Mouse (Mus musculus) hindbrain, embryonic 10.5 days (tissue): ENCODE results near the gene Tcta. TPM values are rescaled to one million over a fixed set of nuclear protein-coding genes. Genes with fewer than 3 reads are reported as not detected.

ENCODE experiments used
- DNase-seq: peaks from one replicate; pipeline ENCODE4 v3.0.0-alpha.2; 2017; ENCODE audit warnings: low spot score
- H3K27ac ChIP-seq: fragments of 300-500 bp; sonication (generic); 2 replicates; pipeline ENCODE4 v1.5.1; 2016; ENCODE audit warnings: mild to moderate bottlenecking, moderate library complexity
- H3K27me3 ChIP-seq: fragments of 300-500 bp; sonication (generic); 2 replicates; pipeline ENCODE4 v1.6.1; 2016; ENCODE audit warnings: mild to moderate bottlenecking; ENCODE audit not compliant: poor library complexity, insufficient read depth, severe bottlenecking
- H3K36me3 ChIP-seq: fragments of 300-500 bp; sonication (generic); 2 replicates; pipeline ENCODE4 v1.6.1; 2016; ENCODE audit warnings: mild to moderate bottlenecking, moderate library complexity
- H3K4me1 ChIP-seq: fragments of 300-500 bp; sonication (generic); replicated peaks from 2 replicates; pipeline ENCODE4 v1.6.1; 2016; ENCODE audit warnings: mild to moderate bottlenecking
- H3K4me3 ChIP-seq: fragments of 300-500 bp; sonication (generic); 2 replicates; pipeline ENCODE4 v1.5.1; 2016; ENCODE audit warnings: mild to moderate bottlenecking, moderate library complexity
- H3K9me3 ChIP-seq: fragments of 300-500 bp; sonication (generic); 2 replicates; pipeline ENCODE4 v1.6.1; 2016; ENCODE audit warnings: mild to moderate bottlenecking, moderate library complexity
- WGBS: fragments of 180-500 bp; shearing (Covaris S2); methylation state at CpG from one replicate; pipeline ENCODE4 v1.1.7; 2016; 5-methylcytosine and 5-hydroxymethylcytosine counted together
- polyA plus RNA-seq: library from polyadenylated mRNA; unstranded; fragments of >200 nt; fragmentation: Nextera tagmentation; extraction: Ambion mirVana; gene quantifications from 2 replicates; pipeline ENCODE4 v1.2.1, GENCODE M21; 2016

The Tcta gene
- polyA plus RNA-seq, 1 experiment from 2014 or later, result 32.7 TPM

DNA sequence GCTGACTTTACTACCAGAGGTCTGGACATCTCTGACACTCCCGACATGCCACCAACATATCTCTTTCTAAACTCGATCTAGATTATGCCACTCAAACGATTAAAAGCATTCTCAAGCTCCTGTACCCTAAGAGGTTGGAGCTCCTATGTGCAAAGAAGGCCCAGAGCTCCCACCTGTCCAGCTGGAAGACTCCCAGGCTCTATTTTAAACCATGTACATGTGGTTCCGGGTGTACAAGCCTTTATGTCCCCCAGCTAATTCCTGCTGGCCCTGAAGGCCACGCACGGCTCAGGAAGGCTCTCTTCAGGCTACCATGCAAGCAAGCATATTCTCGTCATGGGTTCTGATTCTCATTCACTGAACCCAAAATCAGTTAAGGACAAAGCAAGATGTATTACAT, 44.1 kb downstream of the Tcta start:
- 80% methylated on average over 7 of the region's 7 CpGs for WGBS
- H3K27ac ChIP-seq, result no peak overlapping the region
- peak overlapping the region; percentile 90 for H3K4me3 ChIP-seq
- no peaks in the 10 kb centered on the region for H3K27me3 ChIP-seq
- no peak for DNase-seq
- H3K4me1 ChIP-seq, result peaks cover 38% of the 10 kb centered on the region
- peaks cover 14% of the 10 kb centered on the region for H3K36me3 ChIP-seq
- H3K9me3 ChIP-seq, result no peaks in the 10 kb centered on the region

DNA sequence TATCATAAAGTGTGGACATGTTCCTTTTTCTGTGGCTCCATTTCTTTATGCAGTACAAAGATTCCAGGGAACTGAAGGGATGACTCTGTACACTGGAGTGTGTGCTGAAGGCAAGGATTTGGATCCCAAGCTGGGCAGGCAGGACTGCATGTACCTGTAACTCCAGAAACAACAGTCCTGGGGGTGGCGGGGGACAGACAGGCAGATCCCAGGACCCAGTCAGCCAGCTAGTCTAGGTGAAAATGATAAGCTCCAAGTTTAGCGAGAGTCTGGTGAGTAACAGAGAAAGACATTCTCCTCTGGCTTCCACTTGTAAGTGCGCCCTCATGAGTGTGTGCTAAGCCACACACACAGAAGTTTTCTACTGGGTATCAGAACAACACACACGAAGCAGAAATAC, 45.4 kb downstream of the Tcta start:
- no peaks in the 10 kb centered on the region for H3K27me3 ChIP-seq
- no peak for DNase-seq

More for the DNA sequence above, 45.4 kb downstream of the Tcta start:
- Histone ChIP-seq H3K36me3 (peaks cover 14% of the 10 kb centered on the region), H3K27ac (no peak overlapping the region), H3K4me1 (peaks cover 38% of the 10 kb centered on the region), H3K9me3 (no peaks in the 10 kb centered on the region), H3K4me3 (no peak overlapping the region)
- WGBS, result 88% methylated on average over 4 of the region's 4 CpGs

Other genes starting within 250 kb of the Tcta start
- gene Mst1, start 225.7 kb downstream of the Tcta start, polyA plus RNA-seq, result 0.34 and 0.39 TPM in 2 replicates
- 36.6 and 39.1 TPM in 2 replicates for gene Rnf123, start 222.8 kb downstream of the Tcta start, polyA plus RNA-seq
- gene Apeh, start 211.6 kb downstream of the Tcta start, polyA plus RNA-seq, result 77.0 and 83.8 TPM in 2 replicates
- gene Bsn, start 115.8 kb downstream of the Tcta start, polyA plus RNA-seq, result 1.4 and 2.4 TPM in 2 replicates
- 81.2 and 81.6 TPM in 2 replicates for gene Dag1, start 42.2 kb downstream of the Tcta start, polyA plus RNA-seq
- gene Nicn1, start 15.7 kb downstream of the Tcta start, polyA plus RNA-seq, result 39.5 and 54.3 TPM in 2 replicates
- gene Amt, start 9.3 kb downstream of the Tcta start, polyA plus RNA-seq, result 31.4 and 34.7 TPM in 2 replicates
- gene Rhoa, start within 50 bp of the Tcta start, polyA plus RNA-seq, result 271 and 385 TPM in 2 replicates
- gene Gpx1, start 32.7 kb upstream of the Tcta start, polyA plus RNA-seq, result 816 and 892 TPM in 2 replicates
- gene Usp4, start 41.7 kb upstream of the Tcta start, polyA plus RNA-seq, result 124 and 128 TPM in 2 replicates
- 0.58 and 0.69 TPM in 2 replicates for gene 1700102P08Rik, start 86.6 kb upstream of the Tcta start, polyA plus RNA-seq
- gene Ccdc36, start 122.3 kb upstream of the Tcta start, polyA plus RNA-seq, result 1.0 and 1.2 TPM in 2 replicates
- not detected in 2 replicates for gene BC048562, start 130.3 kb upstream of the Tcta start, polyA plus RNA-seq
- gene Ccdc71, start 154.4 kb upstream of the Tcta start, polyA plus RNA-seq, result 56.1 and 56.9 TPM in 2 replicates
- 29.5 and 41.3 TPM in 2 replicates for gene Klhdc8b, start 155.4 kb upstream of the Tcta start, polyA plus RNA-seq
- gene Lamb2, start 173.6 kb upstream of the Tcta start, polyA plus RNA-seq, result 40.8 and 41.0 TPM in 2 replicates
- 86.5 and 87.8 TPM in 2 replicates for gene Usp19, start 184.4 kb upstream of the Tcta start, polyA plus RNA-seq
- 103 and 112 TPM in 2 replicates for gene Qars, start 201.5 kb upstream of the Tcta start, polyA plus RNA-seq
- gene Qrich1, start 210.6 kb upstream of the Tcta start, polyA plus RNA-seq, result 153 and 168 TPM in 2 replicates